Mouse (Mus musculus): Measurements from ENCODE around the gene Shcbp1.
A peak's percentile ranks its signal among the peaks of the same experiment; 100 is the strongest.
"Not testable (repeated sequence)": the region's sequence is repeated elsewhere in the genome, so short reads cannot be mapped to it uniquely, and the experiment has no call there.

Shcbp1 gene

DNA sequence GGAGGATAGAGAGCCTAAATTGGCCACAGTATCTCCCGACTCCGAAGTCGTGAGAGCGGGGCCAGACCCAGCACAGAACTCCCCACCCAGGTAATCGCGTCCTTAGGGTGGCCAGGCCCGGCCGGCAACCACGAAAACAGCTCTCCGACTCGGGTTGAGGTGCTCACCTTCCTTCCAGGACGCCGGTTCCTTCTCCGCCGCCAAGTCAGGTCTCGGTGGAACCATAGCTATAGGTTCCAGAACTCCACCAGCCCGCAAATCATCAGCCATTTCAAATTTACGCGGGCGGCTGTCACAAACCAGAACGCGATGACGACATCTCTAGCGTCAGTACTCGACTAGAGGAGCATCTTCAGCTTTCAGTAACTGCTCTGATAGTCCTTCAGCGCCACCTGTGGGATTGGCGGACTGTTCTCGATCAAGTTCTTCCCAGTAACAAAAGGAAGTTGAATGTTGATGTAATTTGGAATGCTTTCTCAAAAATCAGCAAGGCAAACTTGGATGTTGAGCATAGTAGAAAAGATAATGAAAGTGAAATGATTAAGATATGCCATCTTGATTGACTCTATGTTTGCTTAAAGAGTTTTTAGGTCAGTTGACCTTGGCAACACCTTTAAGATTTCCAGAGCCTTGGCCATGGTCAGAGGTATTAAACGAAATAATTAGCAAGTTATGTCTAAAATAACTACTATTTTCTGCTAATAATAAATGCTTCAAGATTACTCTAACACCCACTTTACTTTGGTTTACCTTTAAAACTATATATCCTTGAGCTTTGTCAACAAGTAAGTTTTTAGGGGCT, at the start of gene Shcbp1:
Gene Shcbp1 (minus strand): TSS at position 314 of the 802 bp plus-strand sequence.
- DNase-seq, result peak; percentile 84 to 89

DNA sequence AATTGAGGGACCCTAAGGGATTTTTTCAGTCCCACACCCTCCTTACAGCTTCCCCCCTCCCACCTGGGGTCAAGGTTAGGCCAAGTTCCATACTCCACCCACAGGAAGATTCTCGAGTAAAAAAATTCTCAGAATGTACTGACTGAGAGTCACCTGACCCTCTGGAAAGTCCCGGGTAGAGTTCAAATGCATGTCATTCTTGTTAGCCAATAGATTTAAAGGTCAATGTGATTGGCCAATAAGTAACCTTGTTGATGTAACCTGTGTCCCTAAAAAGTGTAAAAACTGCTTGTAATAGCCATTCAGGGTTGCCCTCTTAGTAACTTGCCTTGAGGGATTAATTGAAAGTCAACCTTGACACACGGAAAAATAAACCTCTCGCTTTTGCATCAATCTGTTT, 29.5 kb upstream of the Shcbp1 start:
- no peak for DNase-seq

DNA sequence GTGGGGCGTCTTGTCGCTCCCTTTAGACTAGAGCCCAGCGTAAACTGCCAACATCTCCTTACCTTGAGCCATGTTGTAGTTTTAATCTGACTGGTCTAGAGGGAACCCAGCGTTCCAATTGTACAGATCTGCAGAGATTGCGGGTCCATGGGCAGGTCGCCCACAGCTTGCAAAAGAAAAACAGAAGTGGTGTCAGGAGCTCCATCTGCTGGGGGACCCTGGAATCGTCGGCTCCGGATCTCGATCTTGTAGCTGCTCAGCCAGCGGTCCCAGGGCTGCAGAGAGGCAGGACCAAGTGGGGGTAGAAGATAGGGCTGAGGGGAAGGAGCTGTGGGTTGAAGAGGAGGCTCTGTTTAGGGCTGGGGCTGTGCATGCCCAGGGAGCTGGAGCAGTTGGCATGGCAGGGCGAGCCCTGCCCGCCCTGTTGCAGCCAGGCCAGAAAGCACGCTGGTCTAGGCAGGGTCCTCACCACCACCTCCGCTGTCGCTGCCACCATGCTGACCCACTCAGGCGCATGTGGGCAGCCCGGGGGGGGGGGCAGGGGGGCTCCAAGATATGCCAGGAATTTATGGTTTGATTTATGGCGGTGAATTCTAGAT, 21.3 kb upstream of the Shcbp1 start:
- DNase-seq, result peak; percentile 17 to 29

DNA sequence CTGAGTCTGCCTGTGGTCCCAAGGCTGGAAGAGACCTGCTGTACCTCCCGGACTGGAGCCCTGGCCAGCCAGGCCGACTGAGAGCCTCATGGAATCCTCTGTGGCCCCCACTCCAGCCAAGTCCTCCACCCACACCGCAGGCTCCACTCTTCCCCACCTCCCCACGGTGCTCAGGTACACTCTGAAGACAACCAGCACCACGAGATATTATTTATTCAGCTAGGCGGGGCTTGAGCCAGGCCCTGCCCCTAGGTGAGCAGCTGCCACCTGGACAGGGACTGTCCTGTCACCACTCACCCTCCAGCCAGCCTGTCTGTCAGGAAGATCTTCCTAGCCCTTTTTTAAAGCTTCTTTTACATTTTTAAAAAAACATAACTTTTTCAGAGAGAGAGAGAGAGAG, 1.1 kb downstream of the Shcbp1 start:
- DNase-seq, result peak in 1 of 2 experiments; percentile 2

DNA sequence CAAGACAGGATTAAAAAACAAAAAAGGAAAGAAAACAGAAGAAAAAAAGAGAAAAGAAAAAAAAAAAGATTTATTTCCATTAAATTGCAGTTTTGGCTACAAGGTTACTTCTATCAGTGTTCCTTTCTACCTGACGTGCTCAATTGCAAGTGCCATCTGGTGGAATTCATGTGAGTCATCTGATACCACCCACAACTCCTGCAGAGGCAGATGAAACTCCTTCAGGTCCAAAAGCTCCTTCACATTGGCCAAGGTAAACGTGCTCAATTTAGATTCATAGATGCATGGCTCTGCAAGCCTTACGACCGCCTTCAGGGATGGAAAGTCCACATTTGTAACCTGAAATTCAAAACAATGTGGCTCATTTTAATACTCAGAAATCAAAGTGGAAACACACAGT, 14.6 kb downstream of the Shcbp1 start:
- DNase-seq, result no peak

DNA sequence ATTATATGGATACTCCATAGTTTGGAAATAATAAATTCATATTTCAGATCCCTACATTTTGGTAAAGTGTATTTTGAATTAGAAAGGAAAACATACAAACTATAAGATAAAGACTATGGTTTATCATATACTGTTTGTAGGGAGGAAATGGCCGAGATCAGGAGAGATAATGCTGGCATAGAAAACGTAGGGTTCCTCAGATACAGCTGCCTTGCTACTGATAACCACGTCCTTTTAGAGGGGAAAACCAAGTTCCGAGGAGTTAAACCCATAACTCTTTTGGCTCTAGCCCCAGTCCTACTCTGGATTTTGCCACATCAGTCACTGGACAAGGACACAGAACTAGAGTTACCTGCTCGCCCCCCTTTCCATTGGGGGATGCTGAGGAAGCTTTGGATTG, 26.3 kb downstream of the Shcbp1 start:
- no peak for DNase-seq

DNA sequence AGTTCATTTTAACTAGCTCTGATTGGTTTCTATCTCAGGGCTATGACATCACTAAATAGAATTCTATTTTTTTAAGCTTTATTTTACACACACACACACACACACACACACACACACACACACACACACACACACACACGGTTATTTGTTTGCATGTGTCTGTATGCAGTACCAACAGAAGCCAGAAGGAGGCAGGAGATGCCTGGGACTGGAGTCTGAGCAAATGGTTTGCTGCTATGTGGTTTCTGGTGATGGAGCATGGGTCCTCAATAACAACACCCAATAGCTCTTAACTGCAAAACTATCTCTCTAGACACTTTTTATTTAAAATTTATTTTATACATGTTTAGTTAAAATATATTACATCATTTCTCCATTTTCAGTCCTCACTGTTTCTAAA, 48.4 kb downstream of the Shcbp1 start:
- DNase-seq, result no peak

DNA sequence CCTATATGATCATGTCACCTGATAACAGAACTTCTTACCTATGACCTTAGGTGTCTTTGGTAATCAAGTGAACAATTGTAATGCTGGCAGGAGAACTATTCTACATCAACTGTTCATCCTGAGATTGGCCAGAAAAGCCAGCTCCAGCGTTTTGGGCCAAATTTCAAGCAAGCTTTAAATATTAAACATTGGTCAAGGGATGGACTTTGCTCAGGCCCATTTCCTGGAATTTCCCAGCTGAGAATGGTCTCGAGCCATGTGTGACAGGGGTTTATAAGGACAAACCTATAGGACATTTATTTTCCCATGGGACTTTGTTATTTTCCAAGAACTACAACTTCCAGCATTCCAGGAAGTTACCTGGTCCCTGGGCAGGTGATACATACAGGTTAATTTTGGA, 63.8 kb downstream of the Shcbp1 start:
- no peak for DNase-seq

DNA sequence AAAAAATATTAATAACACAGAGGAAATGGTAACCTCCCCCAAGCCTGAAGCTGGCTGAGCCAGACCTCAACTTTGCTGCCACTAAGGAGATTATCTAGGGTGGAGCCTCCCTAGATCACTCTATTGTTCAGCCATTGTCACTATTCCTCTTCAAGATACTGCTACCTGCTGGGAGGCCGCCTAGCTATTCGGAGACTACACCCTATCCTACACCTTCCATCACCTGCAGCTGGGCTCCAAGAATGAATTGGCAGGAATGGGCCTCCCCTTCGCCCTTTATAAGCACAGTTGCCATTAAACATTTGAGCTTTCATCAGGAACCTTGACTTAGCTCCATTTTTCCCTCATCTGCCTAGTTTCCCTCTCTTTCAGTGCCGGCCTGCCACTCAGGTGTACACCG, 71.0 kb downstream of the Shcbp1 start:
- DNase-seq, result not testable (repeated sequence)

DNA sequence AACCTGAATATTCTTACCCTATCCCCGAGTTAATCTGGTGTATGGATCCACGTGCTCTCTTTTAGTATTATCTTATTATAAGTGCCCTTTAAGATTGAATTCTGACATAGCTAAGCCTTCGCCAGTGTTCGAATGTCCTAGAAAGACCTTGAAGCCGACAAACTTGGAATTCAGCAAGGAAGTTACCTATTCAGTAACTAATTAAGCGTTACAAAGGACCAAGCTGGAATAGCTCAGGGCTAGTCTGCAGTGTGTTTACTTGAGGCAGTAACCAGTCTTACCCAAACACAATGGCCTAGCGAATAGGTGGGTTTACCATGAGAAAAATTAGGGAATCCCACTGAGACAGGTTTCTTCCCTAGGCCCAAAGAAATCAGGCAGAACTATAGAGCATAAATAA, 71.5 kb downstream of the Shcbp1 start:
- not testable (repeated sequence) for DNase-seq

DNA sequence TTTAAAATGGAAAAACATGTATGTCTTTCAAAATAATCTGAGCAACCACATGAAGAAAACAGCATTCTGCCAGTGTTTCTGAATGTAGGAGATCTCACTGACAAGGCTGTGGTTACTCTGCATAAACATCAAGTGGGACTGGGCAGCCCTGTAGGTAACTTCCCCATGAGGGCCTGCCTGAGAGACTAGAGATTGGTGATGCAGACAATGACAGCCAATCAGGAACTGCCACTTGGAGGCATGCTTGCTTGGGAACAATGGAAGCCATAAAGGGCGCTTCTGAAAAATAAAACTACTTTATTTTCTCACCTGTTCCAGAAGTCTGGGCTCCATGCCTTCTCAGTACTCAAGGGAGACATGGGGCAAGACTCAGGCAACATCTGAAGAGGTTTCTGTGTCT, 87.7 kb downstream of the Shcbp1 start:
- DNase-seq, result no peak
